Mouse (Mus musculus) cortical plate, adult 2 months (tissue): ENCODE measurements at regions not wholly inside any gene's neighbourhood (a gene's known extent, or its start where the extent isn't known, plus 50 kb on each side); places are given as distances from the start of the nearest gene placed in this dataset.

Source experiments
- H3K27ac ChIP-seq: fragments of 200-500 bp; 2 replicates; pipeline ENCODE4 v1.5.1; 2012; ENCODE audit warnings: low read length, control low read depth, inconsistent platforms; ENCODE audit not compliant: insufficient read depth
- H3K4me1 ChIP-seq: fragments of 200-500 bp; 2 replicates; pipeline ENCODE4 v1.6.1; 2011; ENCODE audit warnings: low read length; ENCODE audit not compliant: control insufficient read depth, insufficient read depth
- H3K4me3 ChIP-seq: fragments of 200-500 bp; 2 replicates; pipeline ENCODE4 v1.5.1; 2011; ENCODE audit warnings: mild to moderate bottlenecking, low read length, control low read depth; ENCODE audit not compliant: insufficient read depth
- CTCF ChIP-seq: fragments of 200-500 bp; IDR thresholded peaks from 2 replicates; pipeline ENCODE4 v1.5.1; 2011; ENCODE audit warnings: mild to moderate bottlenecking, control low read depth, low read length; ENCODE audit not compliant: insufficient read depth; ENCODE audit errors: extremely low read depth
- POLR2A ChIP-seq: fragments of 200-500 bp; IDR thresholded peaks from 2 replicates; pipeline ENCODE4 v1.6.1; 2011; ENCODE audit warnings: mild to moderate bottlenecking, low read length, control low read depth; ENCODE audit not compliant: insufficient read depth; ENCODE audit errors: extremely low read depth

GRCm38 (mm10) chr2:78480036-78480435 lies 387.9 kb upstream of the Ube2e3 start:
- no peak overlapping the region for H3K27ac ChIP-seq
- no peak overlapping the region for H3K4me3 ChIP-seq
- H3K4me1 ChIP-seq: no peaks in the 10 kb centered on the region
- TF ChIP-seq CTCF (no peak), POLR2A (no peak)

GRCm38 (mm10) chr2:78459444-78459843 lies 408.5 kb upstream of the Ube2e3 start:
- Histone ChIP-seq H3K27ac (no peak overlapping the region), H3K4me1 (no peaks in the 10 kb centered on the region), H3K4me3 (no peak overlapping the region)
- TF ChIP-seq POLR2A: no peak
- no peak for TF ChIP-seq CTCF

- Histone ChIP-seq H3K4me3 (no peak overlapping the region), H3K4me1 (no peaks in the 10 kb centered on the region), H3K27ac (no peak overlapping the region)
- TF ChIP-seq POLR2A (no peak), CTCF (no peak)
Observed at GRCm38 (mm10) chr2:78453411-78453810, 414.5 kb upstream of the Ube2e3 start.

GRCm38 (mm10) chr2:78436816-78437215 lies 431.1 kb upstream of the Ube2e3 start:
- H3K27ac ChIP-seq: no peak overlapping the region
- no peak overlapping the region for H3K4me3 ChIP-seq
- TF ChIP-seq CTCF (no peak), POLR2A (no peak)
- no peaks in the 10 kb centered on the region for H3K4me1 ChIP-seq

- no peak for TF ChIP-seq POLR2A
- no peak for TF ChIP-seq CTCF
- no peak overlapping the region for H3K4me3 ChIP-seq
Observed at GRCm38 (mm10) chr2:78435071-78435470, 432.9 kb upstream of the Ube2e3 start.

GRCm38 (mm10) chr2:78427659-78428336 lies 440.1 kb upstream of the Ube2e3 start:
- H3K4me1 ChIP-seq: no peaks in the 10 kb centered on the region
- H3K27ac ChIP-seq: no peak overlapping the region
- H3K4me3 ChIP-seq: no peak overlapping the region
- TF ChIP-seq POLR2A (no peak), CTCF (no peak)

More at GRCm38 (mm10) chr2:78435071-78435470, 432.9 kb upstream of the Ube2e3 start:
- Histone ChIP-seq H3K27ac (no peak overlapping the region), H3K4me1 (no peaks in the 10 kb centered on the region)

- no peak for TF ChIP-seq POLR2A
- no peak for TF ChIP-seq CTCF
- Histone ChIP-seq H3K4me3 (no peak overlapping the region), H3K4me1 (no peaks in the 10 kb centered on the region), H3K27ac (no peak overlapping the region)
Observed at GRCm38 (mm10) chr2:78418561-78419338, 449.2 kb upstream of the Ube2e3 start.

GRCm38 (mm10) chr2:78416574-78417109 lies 451.3 kb upstream of the Ube2e3 start:
- Histone ChIP-seq H3K27ac (no peak overlapping the region), H3K4me3 (no peak overlapping the region), H3K4me1 (no peaks in the 10 kb centered on the region)
- TF ChIP-seq CTCF (no peak), POLR2A (no peak)

GRCm38 (mm10) chr2:78412985-78413384 lies 454.9 kb upstream of the Ube2e3 start:
- no peak overlapping the region for H3K4me3 ChIP-seq
- TF ChIP-seq POLR2A (no peak), CTCF (no peak)

GRCm38 (mm10) chr2:78403890-78404289 lies 457.7 kb upstream of the Cwc22 start:
- TF ChIP-seq POLR2A: no peak
- TF ChIP-seq CTCF: no peak

More at GRCm38 (mm10) chr2:78412985-78413384, 454.9 kb upstream of the Ube2e3 start:
- Histone ChIP-seq H3K4me1 (no peaks in the 10 kb centered on the region), H3K27ac (no peak overlapping the region)

More at GRCm38 (mm10) chr2:78403890-78404289, 457.7 kb upstream of the Cwc22 start:
- no peak overlapping the region for H3K27ac ChIP-seq
- H3K4me3 ChIP-seq: no peak overlapping the region
- no peaks in the 10 kb centered on the region for H3K4me1 ChIP-seq
